Mouse (Mus musculus): ENCODE measurements around the gene Arhgap32. TPM values are rescaled to one million over a fixed set of nuclear protein-coding genes. Genes with fewer than 3 reads are reported as not detected.
A peak's percentile ranks its signal among the peaks of the same experiment; 100 is the strongest.

Gene Arhgap32
- polyA plus RNA-seq (2015; fragmentation: Nextera tagmentation; extraction: Ambion mirVana) = 7.3 and 8.3 TPM in 2 replicates

DNA sequence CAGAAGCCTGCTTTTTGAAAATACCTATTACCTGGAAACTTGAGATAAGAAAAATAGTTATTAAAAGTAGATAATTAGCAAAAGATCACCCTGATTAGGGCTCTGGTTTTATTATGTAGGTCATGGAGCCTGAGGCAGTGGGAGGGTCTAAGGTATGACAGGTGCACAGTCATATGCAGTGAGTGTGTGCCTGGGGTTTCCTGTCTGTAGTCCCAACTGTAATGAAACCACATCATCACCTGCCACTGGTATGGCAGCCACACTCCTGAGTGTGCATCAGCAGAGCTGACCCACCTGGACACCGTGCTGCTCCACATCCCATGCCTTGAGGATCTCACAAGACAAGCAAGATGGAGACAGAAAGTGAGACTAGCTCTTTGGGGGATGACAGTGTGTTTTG lies at the start of gene Arhgap32:
Gene Arhgap32, plus strand, starts transcription at position 351 of the 400 bp plus-strand sequence.
- WGBS = 70% methylated on average over 1 of the region's 1 CpGs
- peaks cover 10% of the 10 kb centered on the region; the same call in 1 of the 2 replicates for H3K4me1 ChIP-seq
- peak within 1 kb of the TSS; percentile 26 for H3K4me2 ChIP-seq
- no peak for ATAC-seq (ENCODE audit: insufficient number of reproducible peaks, insufficient read depth, low FRiP score, low TSS enrichment, low read depth)
- H3K36me3 ChIP-seq = no peaks in the 10 kb centered on the region
- no peak within 1 kb of the TSS for H3K9ac ChIP-seq
- H3K27me3 ChIP-seq = no peaks in the 10 kb centered on the region
- no peaks in the 10 kb centered on the region for H3K9me3 ChIP-seq
- H3K27ac ChIP-seq = no peak within 1 kb of the TSS
- H3K4me3 ChIP-seq = no peak within 1 kb of the TSS

DNA sequence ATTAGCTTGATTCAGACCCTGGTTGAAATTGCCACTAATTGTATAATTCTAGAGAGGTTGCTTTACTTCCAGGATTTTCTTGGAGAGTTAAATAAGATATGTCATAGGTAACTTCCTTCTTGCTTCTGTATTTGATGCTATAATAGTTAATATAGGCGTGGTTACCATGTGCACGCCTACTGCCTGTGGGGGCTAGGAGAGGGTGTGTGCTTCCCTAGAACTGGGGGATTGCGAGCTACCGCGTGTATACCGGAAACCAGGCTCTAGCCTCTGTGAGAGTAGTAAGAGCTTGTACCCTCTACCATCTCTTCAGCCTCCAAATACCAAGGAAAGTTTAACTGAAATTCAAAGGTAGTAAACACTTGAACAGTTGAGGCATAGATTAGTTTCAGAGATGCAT lies 43.2 kb upstream of the Arhgap32 start:
- Histone ChIP-seq H3K9ac (no peak overlapping the region), H3K9me3 (no peaks in the 10 kb centered on the region), H3K4me2 (no peak overlapping the region), H3K27me3 (no peaks in the 10 kb centered on the region), H3K27ac (no peak overlapping the region), H3K4me1 (no peaks in the 10 kb centered on the region), H3K4me3 (no peak overlapping the region), H3K36me3 (no peaks in the 10 kb centered on the region)
- 88% methylated on average over 6 of the region's 6 CpGs for WGBS
- ATAC-seq (ENCODE audit: insufficient number of reproducible peaks, insufficient read depth, low FRiP score, low TSS enrichment, low read depth) = no peak

DNA sequence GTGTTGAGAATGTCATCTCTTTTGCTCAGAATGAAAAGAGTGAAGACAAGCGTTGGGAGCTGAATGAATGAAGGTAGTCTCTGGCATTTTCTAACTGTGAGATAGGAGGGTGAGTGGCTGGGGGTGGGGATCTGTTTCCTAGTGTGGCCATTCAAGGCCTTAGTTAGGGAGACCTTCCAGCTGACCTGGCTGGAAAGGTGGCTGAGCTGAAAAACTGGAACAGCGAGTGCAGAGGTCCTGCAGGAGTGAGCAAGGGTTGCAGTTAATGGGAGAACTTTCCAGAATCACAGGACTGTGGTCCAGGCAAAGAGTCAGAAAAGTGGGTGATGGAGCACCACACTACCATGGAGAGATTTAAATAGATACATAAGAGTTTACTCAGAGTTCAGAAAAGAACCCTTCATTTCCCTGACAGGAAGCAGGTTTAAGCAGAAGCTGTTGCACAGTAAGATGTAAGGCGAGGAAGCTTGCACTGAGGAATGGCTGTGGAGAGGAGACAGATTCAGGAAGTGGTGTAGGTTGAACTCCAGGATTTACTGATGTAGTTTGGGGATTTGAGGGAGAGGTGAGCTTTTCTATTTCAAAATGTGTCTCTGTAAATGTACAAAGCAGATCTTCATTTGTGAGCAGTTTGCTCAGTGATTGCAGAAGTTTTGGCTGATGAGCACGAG lies 27.7 kb upstream of the Arhgap32 start:
- Histone ChIP-seq H3K9me3 (no peaks in the 10 kb centered on the region), H3K4me3 (no peak overlapping the region), H3K9ac (no peak overlapping the region), H3K4me2 (no peak overlapping the region), H3K36me3 (no peaks in the 10 kb centered on the region), H3K27me3 (no peaks in the 10 kb centered on the region), H3K4me1 (peaks cover 12% of the 10 kb centered on the region; the same call in 1 of the 2 replicates), H3K27ac (no peak overlapping the region)
- WGBS = 59% methylated on average over 4 of the region's 4 CpGs
- no peak for ATAC-seq (ENCODE audit: insufficient number of reproducible peaks, insufficient read depth, low FRiP score, low TSS enrichment, low read depth)

DNA sequence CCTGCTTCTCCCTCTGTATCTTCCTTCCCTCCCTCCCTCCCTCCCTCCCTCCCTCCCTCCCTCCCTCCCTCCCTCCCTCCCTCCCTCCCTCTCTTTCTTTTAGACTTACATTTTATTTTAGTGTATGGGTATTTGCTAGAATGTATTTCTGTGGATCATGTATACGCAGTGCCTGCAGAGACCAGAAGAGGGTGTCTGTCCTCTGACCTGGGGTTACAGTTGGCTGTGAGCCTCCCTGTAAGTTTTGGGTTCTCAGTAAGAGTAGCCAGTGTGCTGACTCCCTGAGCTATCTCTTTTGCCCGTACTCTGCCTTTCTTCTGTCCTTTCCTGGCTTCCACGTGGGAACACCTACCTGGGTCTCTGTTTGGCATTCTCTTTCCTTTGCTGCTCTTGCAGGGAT lies 27.1 kb upstream of the Arhgap32 start:
- no peaks in the 10 kb centered on the region for H3K36me3 ChIP-seq
- no peak overlapping the region for H3K27ac ChIP-seq
- H3K4me2 ChIP-seq = no peak overlapping the region
- H3K9me3 ChIP-seq = no peaks in the 10 kb centered on the region
- ATAC-seq (ENCODE audit: insufficient number of reproducible peaks, insufficient read depth, low FRiP score, low TSS enrichment, low read depth) = no peak
- H3K4me1 ChIP-seq = peaks cover 15% of the 10 kb centered on the region
- no peak overlapping the region for H3K4me3 ChIP-seq
- 63% methylated on average over 3 of the region's 3 CpGs for WGBS
- no peaks in the 10 kb centered on the region for H3K27me3 ChIP-seq
- H3K9ac ChIP-seq = no peak overlapping the region

DNA sequence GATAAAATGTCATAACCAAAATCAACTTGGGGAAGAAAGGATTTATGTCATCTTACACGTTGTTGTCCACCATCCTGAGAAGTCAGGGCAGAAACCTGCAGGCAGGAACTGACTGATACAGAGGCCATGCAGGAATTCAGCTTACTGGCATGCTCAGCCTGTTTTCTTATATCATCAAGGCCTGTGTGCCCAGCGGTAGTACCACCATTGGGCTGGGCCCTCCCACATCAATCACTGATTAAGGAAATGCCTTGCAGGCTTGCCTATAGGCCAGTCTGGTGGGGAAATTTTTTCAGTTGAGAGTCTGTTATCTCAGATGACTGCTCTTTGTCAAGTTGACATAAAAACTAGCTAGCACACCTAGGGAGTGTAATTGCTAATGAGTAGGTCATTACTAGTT lies 22.5 kb upstream of the Arhgap32 start:
- Histone ChIP-seq H3K27me3 (no peaks in the 10 kb centered on the region), H3K36me3 (no peaks in the 10 kb centered on the region), H3K9me3 (no peaks in the 10 kb centered on the region), H3K4me2 (no peak overlapping the region), H3K4me3 (no peak overlapping the region), H3K9ac (no peak overlapping the region), H3K4me1 (peaks cover 28% of the 10 kb centered on the region), H3K27ac (no peak overlapping the region)
- 54% methylated on average over 2 of the region's 2 CpGs for WGBS
- ATAC-seq (ENCODE audit: insufficient number of reproducible peaks, insufficient read depth, low FRiP score, low TSS enrichment, low read depth) = no peak

DNA sequence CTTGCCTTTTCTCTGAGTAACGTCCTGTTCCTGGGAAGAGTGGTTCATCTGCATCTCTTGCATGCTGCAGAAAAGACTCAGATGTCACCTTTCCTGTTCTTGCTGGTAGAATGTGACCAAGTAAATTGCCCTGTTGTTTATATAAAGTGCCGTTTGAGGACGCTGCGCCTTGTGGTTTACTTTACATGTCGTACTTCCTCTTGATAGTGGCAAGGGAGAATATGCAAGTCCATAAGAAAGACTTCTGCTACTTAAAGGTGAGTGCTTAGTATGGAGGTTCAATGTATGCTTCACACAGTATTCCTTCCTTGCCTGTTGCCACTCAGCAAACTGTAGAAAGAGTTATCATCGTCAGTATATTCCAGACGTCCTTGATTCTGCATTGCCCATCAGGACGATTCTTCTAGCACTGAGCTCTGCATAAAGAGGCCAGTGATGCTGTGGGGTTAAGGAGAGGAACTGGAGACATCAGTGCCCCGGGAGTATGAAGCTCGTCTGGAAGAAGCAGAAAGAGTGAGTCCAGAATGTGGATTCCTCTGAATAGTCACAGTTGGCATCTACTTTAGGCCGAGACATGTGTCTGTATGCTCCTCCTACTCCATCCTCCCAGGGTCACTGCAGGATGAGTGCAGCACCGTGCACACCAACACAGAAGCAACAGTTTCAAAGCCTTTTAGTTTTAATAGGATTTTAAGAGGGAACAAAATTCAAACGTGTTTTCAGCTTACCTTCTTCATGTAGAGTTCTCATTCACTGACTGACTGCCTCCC lies 21.4 kb upstream of the Arhgap32 start:
- H3K4me1 ChIP-seq = peaks cover 28% of the 10 kb centered on the region
- H3K27ac ChIP-seq = no peak overlapping the region
- H3K4me2 ChIP-seq = no peak overlapping the region
- no peak overlapping the region for H3K9ac ChIP-seq
- ATAC-seq (ENCODE audit: insufficient number of reproducible peaks, insufficient read depth, low FRiP score, low TSS enrichment, low read depth) = no peak
- H3K9me3 ChIP-seq = no peaks in the 10 kb centered on the region
- 45% methylated on average over 13 of the region's 13 CpGs for WGBS
- no peak overlapping the region for H3K4me3 ChIP-seq
- H3K27me3 ChIP-seq = no peaks in the 10 kb centered on the region
- H3K36me3 ChIP-seq = no peaks in the 10 kb centered on the region

DNA sequence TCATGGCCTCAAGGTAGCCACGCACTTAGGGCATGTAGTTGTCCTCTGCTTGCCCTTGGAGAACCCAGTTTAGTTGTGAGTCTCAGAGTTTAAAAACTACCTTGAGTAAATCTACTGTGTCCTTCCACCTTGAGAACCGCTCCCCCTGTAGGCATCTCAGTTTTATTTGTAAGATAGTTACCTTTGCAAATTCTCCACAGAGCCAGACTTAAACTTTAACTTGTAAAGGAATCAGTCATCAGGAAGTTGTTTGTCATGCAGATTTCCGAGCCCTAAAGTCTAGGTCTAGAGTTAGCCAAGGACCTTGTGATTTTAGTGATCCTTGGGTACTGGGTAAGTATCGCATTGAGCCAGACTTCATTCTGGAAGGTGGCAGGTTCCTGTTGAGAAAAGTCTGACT lies 20.4 kb upstream of the Arhgap32 start:
- H3K4me1 ChIP-seq = peaks cover 30% of the 10 kb centered on the region
- no peak overlapping the region for H3K27ac ChIP-seq
- no peak overlapping the region for H3K4me2 ChIP-seq
- 82% methylated on average over 4 of the region's 4 CpGs for WGBS
- ATAC-seq (ENCODE audit: insufficient number of reproducible peaks, insufficient read depth, low FRiP score, low TSS enrichment, low read depth) = no peak
- H3K36me3 ChIP-seq = no peaks in the 10 kb centered on the region
- no peaks in the 10 kb centered on the region for H3K27me3 ChIP-seq
- H3K9ac ChIP-seq = no peak overlapping the region
- H3K4me3 ChIP-seq = no peak overlapping the region
- no peaks in the 10 kb centered on the region for H3K9me3 ChIP-seq

DNA sequence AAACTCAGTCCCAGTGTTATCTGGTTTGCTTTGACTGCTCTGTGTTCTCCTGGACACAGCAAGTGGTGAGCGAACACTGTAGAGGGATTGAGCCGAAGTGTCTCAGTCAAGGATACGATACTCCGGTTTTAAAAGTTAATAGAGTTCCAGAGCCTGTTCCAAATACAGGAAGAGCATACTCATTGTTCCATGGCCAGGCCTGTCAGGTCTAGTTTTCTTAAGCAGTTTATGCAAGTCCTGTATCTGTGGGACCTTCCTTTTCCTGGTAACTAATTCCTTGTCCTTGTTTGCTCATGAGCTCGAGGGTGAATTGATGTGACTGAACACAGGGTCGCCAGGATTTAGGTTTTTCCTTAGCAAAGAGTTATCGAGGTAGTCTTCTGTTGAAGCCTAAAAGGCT lies 19.4 kb upstream of the Arhgap32 start:
- H3K9me3 ChIP-seq = no peaks in the 10 kb centered on the region
- WGBS = 61% methylated on average over 7 of the region's 7 CpGs
- H3K27ac ChIP-seq = no peak overlapping the region
- H3K4me3 ChIP-seq = no peak overlapping the region
- no peaks in the 10 kb centered on the region for H3K36me3 ChIP-seq
- no peak overlapping the region for H3K4me2 ChIP-seq
- H3K9ac ChIP-seq = no peak overlapping the region
- H3K27me3 ChIP-seq = no peaks in the 10 kb centered on the region
- peaks cover 35% of the 10 kb centered on the region for H3K4me1 ChIP-seq
- no peak for ATAC-seq (ENCODE audit: insufficient number of reproducible peaks, insufficient read depth, low FRiP score, low TSS enrichment, low read depth)

DNA sequence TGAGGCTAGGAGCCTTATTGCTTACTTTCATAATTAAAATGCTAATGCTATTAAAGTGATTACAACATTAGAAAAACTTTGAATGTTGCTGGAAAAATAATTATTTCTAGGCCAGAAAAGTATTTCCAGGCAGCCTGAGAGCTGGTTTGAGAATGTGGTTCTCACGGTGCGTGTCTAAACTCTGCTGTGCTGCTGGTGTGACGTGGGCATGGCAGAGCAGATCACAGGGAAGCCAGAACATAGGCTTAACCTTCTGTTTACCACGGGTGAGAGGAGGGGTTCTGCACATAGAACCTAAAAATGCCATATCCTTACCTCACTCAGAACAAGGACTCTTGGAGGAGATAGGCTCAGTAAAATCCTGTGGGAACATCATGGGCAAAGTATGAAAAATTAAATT lies 18.8 kb upstream of the Arhgap32 start:
- WGBS = 49% methylated on average over 4 of the region's 4 CpGs

DNA sequence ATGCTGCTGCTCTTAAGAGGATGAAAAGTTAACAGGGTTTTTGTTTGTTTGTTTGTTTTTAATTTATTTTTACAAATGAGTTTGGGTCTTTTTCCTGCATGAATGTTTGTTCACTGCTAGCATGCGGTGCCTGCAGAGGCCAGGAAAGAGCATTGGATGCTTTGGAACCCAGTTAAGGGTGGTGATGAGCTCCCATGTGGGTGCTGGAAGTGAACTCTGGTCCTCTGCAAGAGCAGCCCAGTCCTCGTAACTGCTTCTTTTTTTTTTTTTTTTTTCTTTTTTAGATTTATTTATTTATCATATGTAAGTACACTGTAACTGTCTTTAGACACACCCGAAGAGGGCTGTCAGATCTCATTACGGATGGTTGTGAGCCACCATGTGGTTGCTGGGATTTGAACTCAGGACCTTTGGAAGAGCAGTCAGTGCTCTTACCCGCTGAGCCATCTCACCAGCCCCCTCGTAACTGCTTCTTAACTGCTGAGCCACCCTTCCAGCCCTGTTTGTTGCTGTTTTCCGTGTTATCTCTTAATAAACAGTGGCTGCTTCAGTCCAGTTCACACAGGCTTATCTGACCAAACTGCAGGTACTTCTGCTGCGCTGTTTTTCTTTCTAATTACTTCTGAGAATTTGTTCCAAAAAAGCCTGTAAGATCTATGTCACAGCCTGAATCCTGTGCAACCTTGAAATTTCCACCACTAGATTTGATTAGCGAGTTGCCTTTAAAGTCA lies 17.3 kb upstream of the Arhgap32 start:
- Histone ChIP-seq H3K4me1 (peaks cover 29% of the 10 kb centered on the region), H3K4me3 (no peak overlapping the region), H3K27ac (no peak overlapping the region), H3K4me2 (no peak overlapping the region), H3K9me3 (no peaks in the 10 kb centered on the region), H3K9ac (no peak overlapping the region), H3K36me3 (no peaks in the 10 kb centered on the region), H3K27me3 (no peaks in the 10 kb centered on the region)
- 88% methylated on average over 9 of the region's 9 CpGs for WGBS
- no peak for ATAC-seq (ENCODE audit: insufficient number of reproducible peaks, insufficient read depth, low FRiP score, low TSS enrichment, low read depth)

More for the DNA sequence above, 18.8 kb upstream of the Arhgap32 start:
- no peak for ATAC-seq (ENCODE audit: insufficient number of reproducible peaks, insufficient read depth, low FRiP score, low TSS enrichment, low read depth)
- Histone ChIP-seq H3K36me3 (no peaks in the 10 kb centered on the region), H3K4me2 (no peak overlapping the region), H3K27me3 (no peaks in the 10 kb centered on the region), H3K9me3 (no peaks in the 10 kb centered on the region), H3K9ac (no peak overlapping the region), H3K4me3 (no peak overlapping the region), H3K27ac (no peak overlapping the region), H3K4me1 (peaks cover 35% of the 10 kb centered on the region)

DNA sequence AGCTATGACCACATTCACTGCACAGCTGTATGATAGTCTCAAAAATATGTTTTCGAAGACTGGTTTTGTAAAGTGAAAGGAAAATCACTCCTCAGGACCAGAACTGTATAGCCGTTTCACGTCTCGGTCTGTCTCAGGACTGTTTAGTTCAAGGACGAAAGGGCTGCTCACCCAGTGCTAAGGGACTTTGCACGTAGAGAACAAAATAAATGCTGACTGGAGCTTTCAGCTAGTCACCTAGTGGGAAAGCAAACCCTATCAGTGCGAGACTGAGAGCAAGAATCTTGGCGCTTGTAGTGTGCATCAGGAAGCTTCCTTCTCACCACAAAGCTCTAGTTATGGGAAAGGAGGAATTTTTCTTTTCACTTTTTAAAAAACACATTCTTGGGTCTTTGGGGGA lies 15.4 kb upstream of the Arhgap32 start:
- WGBS = 84% methylated on average over 8 of the region's 8 CpGs
- Histone ChIP-seq H3K36me3 (no peaks in the 10 kb centered on the region), H3K4me2 (no peak overlapping the region), H3K4me3 (no peak overlapping the region), H3K27me3 (no peaks in the 10 kb centered on the region), H3K9me3 (no peaks in the 10 kb centered on the region), H3K4me1 (peaks cover 17% of the 10 kb centered on the region), H3K9ac (no peak overlapping the region), H3K27ac (no peak overlapping the region)
- no peak for ATAC-seq (ENCODE audit: insufficient number of reproducible peaks, insufficient read depth, low FRiP score, low TSS enrichment, low read depth)

Measured in embryonic facial prominence, embryonic 13.5 days (tissue).